Mouse (Mus musculus) lung, embryonic 14.5 days (tissue): ENCODE measurements at regions not wholly inside any gene's neighbourhood (a gene's known extent, or its start where the extent isn't known, plus 50 kb on each side); places are given as distances from the start of the nearest gene placed in this dataset.
"Not testable (repeated sequence)": the region's sequence is repeated elsewhere in the genome, so short reads cannot be mapped to it uniquely, and the experiment has no call there.

ENCODE experiments used
- ATAC-seq: fragments of 200-750 bp; cut with Nextera tagmentation; 2 replicates; pipeline ENCODE4 v1.8.0; 2017; ENCODE audit warnings: mild to moderate bottlenecking, moderate TSS enrichment, moderate library complexity; ENCODE audit not compliant: insufficient read depth
- DNase-seq: peaks from one replicate; pipeline ENCODE4 v3.0.0-alpha.2; 2015
- H3K27ac ChIP-seq: fragments of 300-500 bp; sonication (generic); 2 replicates; pipeline ENCODE4 v1.5.1; 2014; ENCODE audit warnings: low read depth, mild to moderate bottlenecking, moderate library complexity
- H3K27me3 ChIP-seq: fragments of 300-500 bp; sonication (generic); 2 replicates; pipeline ENCODE4 v1.6.1; 2014; ENCODE audit warnings: low read length, control low read depth; ENCODE audit not compliant: insufficient read depth
- H3K36me3 ChIP-seq: fragments of 300-500 bp; sonication (generic); 2 replicates; pipeline ENCODE4 v1.6.1; 2014; ENCODE audit warnings: control low read depth; ENCODE audit not compliant: insufficient read depth
- H3K4me1 ChIP-seq: fragments of 300-500 bp; sonication (generic); 2 replicates; pipeline ENCODE4 v1.6.1; 2014; ENCODE audit warnings: antibody characterized with exemption, control low read depth; ENCODE audit not compliant: insufficient read depth
- H3K4me2 ChIP-seq: fragments of 300-500 bp; sonication (generic); 2 replicates; pipeline ENCODE4 v1.6.1; 2014; ENCODE audit warnings: mild to moderate bottlenecking
- H3K4me3 ChIP-seq: fragments of 300-500 bp; sonication (generic); 2 replicates; pipeline ENCODE4 v1.5.1; 2014; ENCODE audit warnings: low read depth, low read length
- H3K9ac ChIP-seq: fragments of 300-500 bp; sonication (generic); 2 replicates; pipeline ENCODE4 v1.6.1; 2014
- H3K9me3 ChIP-seq: fragments of 300-500 bp; sonication (generic); 2 replicates; pipeline ENCODE4 v1.6.1; 2016; ENCODE audit warnings: low read depth, low read length, control low read depth
- CTCF ChIP-seq: IDR thresholded peaks from 2 replicates; pipeline ENCODE4 v1.5.1; 2016; ENCODE audit warnings: antibody characterized with exemption, low read depth
- WGBS: fragments of 180-500 bp; shearing (Covaris S2); extraction: QIAGEN DNeasy Blood & Tissue Kit; methylation state at CpG from one replicate; pipeline ENCODE4 v1.1.7; 2014; 5-methylcytosine and 5-hydroxymethylcytosine counted together

GRCm38 (mm10) chr14:60544767-60545166 lies 89.0 kb upstream of the Spata13 start:
- DNase-seq = no peak
- Histone ChIP-seq H3K4me1 (no peaks in the 10 kb centered on the region), H3K9ac (no peak overlapping the region), H3K36me3 (no peaks in the 10 kb centered on the region), H3K4me2 (no peak overlapping the region), H3K27me3 (no peaks in the 10 kb centered on the region), H3K27ac (no peak overlapping the region), H3K9me3 (no peaks in the 10 kb centered on the region), H3K4me3 (no peak overlapping the region)
- TF ChIP-seq CTCF = no peak
- ATAC-seq = no peak

DNA sequence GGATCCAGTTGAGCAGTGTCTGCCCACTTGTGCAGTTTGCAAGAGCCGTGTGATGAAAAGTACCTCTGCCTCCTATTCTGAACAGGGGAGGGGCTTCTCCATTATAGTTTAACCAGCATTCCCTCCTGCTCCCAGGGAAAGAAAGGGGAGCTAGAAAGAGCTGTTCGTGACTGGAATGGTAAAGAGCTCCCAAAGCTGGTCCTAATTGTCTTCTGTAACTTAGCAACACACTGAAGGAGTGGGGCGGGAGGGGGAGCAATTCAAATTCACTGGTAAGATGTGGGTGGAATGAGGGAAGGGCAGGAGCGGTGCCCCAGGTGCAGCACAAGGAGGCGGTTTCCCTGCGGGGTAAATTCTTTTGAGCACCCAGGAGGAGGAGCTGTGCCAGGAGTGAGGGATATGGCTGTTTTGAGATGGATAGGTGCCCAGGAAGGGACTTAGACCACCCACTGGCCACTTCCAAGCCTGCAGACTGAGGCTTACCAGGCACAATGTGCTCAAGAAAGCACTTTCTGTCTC lies 79.5 kb upstream of the Spata13 start:
- no peak overlapping the region for H3K4me3 ChIP-seq
- H3K27me3 ChIP-seq = no peaks in the 10 kb centered on the region
- peak; percentile 81 for ATAC-seq
- WGBS = 20% methylated on average over 6 of the region's 6 CpGs
- H3K4me2 ChIP-seq = no peak overlapping the region
- DNase-seq = peak; percentile 53
- H3K4me1 ChIP-seq = no peaks in the 10 kb centered on the region
- no peaks in the 10 kb centered on the region for H3K9me3 ChIP-seq
- H3K27ac ChIP-seq = peak overlapping the region; percentile 54
- TF ChIP-seq CTCF = peak; percentile 26; the same call in 1 of the 2 replicates
- no peak overlapping the region for H3K9ac ChIP-seq
- no peaks in the 10 kb centered on the region for H3K36me3 ChIP-seq

DNA sequence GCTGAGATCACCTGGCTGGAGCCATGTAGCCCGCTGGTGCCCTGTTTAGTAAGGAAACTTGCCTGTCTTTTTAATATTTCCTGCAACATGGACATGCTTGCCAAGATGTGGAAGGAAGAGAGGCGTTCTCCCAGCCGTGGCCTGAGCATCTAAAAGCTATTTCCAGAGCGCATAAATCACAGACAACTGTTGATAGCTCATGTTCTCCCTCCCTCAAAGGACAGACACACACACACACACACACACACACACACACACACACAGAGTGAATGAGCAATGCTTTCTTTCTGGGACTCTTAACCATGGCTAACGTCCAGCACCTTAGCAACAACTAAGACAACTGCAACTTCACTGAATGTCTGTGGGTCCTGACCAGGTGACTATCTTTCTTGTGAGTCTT lies 77.3 kb upstream of the Spata13 start:
- Histone ChIP-seq H3K27me3 (no peaks in the 10 kb centered on the region), H3K27ac (no peak overlapping the region), H3K36me3 (no peaks in the 10 kb centered on the region), H3K4me1 (no peaks in the 10 kb centered on the region), H3K9me3 (no peaks in the 10 kb centered on the region), H3K4me2 (no peak overlapping the region), H3K4me3 (no peak overlapping the region), H3K9ac (no peak overlapping the region)
- no peak for TF ChIP-seq CTCF
- peak; percentile 29 for DNase-seq
- WGBS = 62% methylated on average over 5 of the region's 5 CpGs
- no peak for ATAC-seq

DNA sequence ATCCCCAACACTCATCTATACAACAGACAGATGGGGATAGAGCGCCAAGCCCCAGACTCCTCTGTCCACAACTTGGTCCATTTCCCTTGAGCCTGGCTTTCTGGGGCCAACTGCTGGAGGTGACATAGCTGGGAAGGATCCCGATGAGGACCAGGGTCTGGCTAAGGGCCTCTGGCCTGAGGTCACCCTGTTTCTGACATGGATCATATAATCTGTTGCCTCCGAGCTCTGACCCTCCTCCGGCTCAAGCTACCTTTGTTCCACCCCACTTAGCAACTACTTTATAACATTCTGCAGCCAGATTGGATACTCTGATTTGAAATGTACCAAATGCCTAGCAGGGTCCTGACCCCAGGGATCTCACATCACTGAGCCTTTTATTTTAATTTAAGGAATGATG lies 76.8 kb upstream of the Spata13 start:
- no peak for TF ChIP-seq CTCF
- DNase-seq (no peak), ATAC-seq (no peak)
- Histone ChIP-seq H3K36me3 (no peaks in the 10 kb centered on the region), H3K9me3 (no peaks in the 10 kb centered on the region), H3K4me1 (no peaks in the 10 kb centered on the region), H3K27me3 (no peaks in the 10 kb centered on the region), H3K4me3 (no peak overlapping the region), H3K9ac (no peak overlapping the region), H3K27ac (no peak overlapping the region), H3K4me2 (no peak overlapping the region)
- WGBS = 80% methylated on average over 4 of the region's 4 CpGs

DNA sequence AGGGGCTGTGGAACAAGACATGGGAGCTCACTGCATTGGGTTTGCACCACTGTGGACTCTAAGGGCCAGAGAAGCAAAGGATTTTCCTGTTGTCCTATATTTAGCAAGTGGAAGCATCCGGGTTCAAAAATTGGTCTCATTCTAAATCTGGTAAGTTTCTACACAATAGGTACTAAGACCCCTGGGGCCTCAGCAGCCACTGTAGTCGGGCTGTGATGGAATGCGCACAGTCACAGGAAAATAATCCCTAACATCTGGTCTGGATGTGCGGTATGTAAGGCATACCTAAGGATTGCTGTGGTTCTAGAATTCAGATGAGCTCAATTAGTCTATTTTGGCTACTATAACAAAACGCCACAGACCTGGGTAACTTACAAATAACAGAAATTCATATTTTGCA lies 74.4 kb upstream of the Spata13 start:
- Histone ChIP-seq H3K36me3 (no peaks in the 10 kb centered on the region), H3K27ac (no peak overlapping the region), H3K9ac (no peak overlapping the region), H3K27me3 (no peaks in the 10 kb centered on the region), H3K4me2 (no peak overlapping the region), H3K4me3 (no peak overlapping the region), H3K9me3 (no peaks in the 10 kb centered on the region), H3K4me1 (no peaks in the 10 kb centered on the region)
- DNase-seq (no peak), ATAC-seq (no peak)
- 84% methylated on average over 5 of the region's 5 CpGs for WGBS
- no peak for TF ChIP-seq CTCF

DNA sequence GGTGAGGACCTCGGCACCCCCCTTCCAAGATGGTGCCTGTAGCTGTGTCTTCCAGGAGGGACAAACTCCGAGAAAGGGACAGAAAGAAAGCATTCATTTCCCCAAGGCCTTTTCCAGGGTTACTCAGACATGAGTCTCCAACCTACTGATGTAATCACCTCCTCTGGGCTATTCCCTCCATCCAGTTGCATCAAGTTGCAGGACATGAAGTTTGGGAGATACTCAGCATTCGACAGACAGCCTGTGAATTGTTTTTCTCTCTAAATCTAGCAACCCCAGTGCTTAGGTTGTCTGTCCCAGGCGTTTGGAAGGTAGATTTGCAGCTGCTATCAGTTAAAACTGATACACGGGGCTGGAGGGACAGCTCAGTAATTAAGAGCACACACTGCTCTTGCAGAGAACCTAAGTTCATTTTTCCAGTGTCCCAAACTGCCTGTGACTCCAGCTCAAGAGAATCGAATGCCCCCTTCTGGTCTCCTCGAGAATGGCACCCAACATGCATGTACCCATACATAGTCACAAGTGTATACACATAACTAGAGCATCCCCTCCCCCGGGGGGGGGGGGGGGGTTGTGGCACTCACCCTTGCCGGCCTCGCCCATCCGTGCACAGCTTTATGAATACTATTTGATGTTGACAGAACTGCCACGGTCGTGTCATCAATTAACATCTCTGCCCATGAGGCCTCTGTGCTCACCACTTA lies 73.8 kb upstream of the Spata13 start:
- Histone ChIP-seq H3K4me1 (no peaks in the 10 kb centered on the region), H3K9me3 (no peaks in the 10 kb centered on the region), H3K27ac (no peak overlapping the region), H3K4me2 (no peak overlapping the region), H3K4me3 (no peak overlapping the region), H3K9ac (no peak overlapping the region), H3K27me3 (no peaks in the 10 kb centered on the region), H3K36me3 (no peaks in the 10 kb centered on the region)
- DNase-seq (peak; percentile 56), ATAC-seq (no peak)
- TF ChIP-seq CTCF = peak; percentile 39
- 76% methylated on average over 13 of the region's 13 CpGs for WGBS

GRCm38 (mm10) chr14:60576281-60576680 lies 57.5 kb upstream of the Spata13 start:
- no peak for TF ChIP-seq CTCF
- WGBS = 65% methylated on average over 5 of the region's 5 CpGs
- no peak for DNase-seq

GRCm38 (mm10) chr14:60580131-60580530 lies 53.7 kb upstream of the Spata13 start:
- H3K4me1 ChIP-seq = not testable (repeated sequence)

More at GRCm38 (mm10) chr14:60576281-60576680, 57.5 kb upstream of the Spata13 start:
- no peaks in the 10 kb centered on the region for H3K9me3 ChIP-seq
- no peak overlapping the region for H3K9ac ChIP-seq
- H3K4me2 ChIP-seq = no peak overlapping the region
- no peaks in the 10 kb centered on the region for H3K4me1 ChIP-seq
- H3K27ac ChIP-seq = no peak overlapping the region
- H3K36me3 ChIP-seq = no peaks in the 10 kb centered on the region
- no peaks in the 10 kb centered on the region for H3K27me3 ChIP-seq
- ATAC-seq = no peak
- no peak overlapping the region for H3K4me3 ChIP-seq

More at GRCm38 (mm10) chr14:60580131-60580530, 53.7 kb upstream of the Spata13 start:
- H3K27ac ChIP-seq, H3K4me3 ChIP-seq, H3K36me3 ChIP-seq, ATAC-seq, DNase-seq, H3K4me2 ChIP-seq, H3K9ac ChIP-seq, H3K9me3 ChIP-seq, H3K27me3 ChIP-seq: not testable (repeated sequence)
